Mouse (Mus musculus): ENCODE data around the gene Gm11213.

Gm11213 gene

DNA sequence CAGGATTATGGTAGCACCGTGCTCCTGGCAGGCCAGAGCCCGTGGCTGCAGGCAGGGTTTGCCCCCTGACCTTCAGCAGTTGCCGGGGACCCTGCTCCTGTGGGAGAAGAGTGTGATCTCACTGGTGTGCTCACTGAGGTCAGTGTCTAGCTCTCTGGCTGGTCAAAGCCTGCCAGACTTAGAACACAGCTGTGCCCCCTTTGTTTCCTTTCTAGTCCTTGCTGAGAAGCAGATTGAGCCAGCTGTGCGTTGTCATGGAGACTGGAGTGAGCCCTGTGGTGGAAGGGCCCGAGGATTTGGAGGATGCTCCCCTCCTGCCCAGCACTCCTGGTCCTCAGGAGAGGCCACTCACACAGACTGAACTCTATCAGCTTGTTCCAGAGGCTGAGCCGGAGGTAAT is 25.0 kb downstream of the Gm11213 start:
- peak; percentile 47 to 54 for DNase-seq (ENCODE audit: low spot score in 2 of 2)

DNA sequence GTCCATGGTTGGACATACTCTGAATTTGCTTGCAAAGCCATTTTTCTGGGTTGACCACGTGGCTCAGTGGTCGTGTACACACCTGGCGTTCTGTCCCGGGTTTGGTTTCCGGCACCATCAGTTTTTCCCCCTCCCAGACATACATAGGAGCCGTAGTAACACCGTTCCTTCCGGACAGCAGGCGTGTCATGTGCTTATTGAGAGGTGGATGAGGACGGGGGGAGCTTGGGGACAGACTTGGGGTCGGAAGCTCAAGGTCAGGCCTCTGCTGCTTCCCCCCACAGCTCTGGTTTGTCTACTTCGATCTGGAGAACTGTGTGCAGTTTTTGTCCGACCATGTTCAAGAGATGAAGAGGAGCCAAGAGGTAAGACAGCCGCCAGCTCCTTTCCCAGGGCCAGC is 25.4 kb downstream of the Gm11213 start:
- no peak for DNase-seq (ENCODE audit: low spot score in 2 of 2)

DNA sequence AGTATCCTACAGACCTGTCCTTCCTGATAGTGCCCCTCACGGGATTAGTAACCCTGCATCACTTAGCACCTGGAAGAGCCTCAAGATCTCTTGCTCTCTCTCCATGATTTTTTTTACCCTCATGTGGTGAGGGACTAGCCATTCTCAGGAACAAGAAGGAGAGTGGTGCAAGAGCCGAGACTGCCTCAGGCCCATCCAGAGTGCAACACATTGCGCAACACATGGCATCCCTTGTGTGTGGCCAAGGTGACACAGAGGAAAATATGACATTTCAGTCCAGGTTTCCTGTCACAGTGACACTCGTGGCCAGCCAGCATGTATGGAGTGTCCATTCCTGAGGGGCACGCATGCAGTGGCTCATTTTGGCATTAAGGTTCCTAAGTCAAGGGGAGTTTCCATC is 32.4 kb downstream of the Gm11213 start:
- DNase-seq (ENCODE audit: low spot score in 2 of 2) = no peak

DNA sequence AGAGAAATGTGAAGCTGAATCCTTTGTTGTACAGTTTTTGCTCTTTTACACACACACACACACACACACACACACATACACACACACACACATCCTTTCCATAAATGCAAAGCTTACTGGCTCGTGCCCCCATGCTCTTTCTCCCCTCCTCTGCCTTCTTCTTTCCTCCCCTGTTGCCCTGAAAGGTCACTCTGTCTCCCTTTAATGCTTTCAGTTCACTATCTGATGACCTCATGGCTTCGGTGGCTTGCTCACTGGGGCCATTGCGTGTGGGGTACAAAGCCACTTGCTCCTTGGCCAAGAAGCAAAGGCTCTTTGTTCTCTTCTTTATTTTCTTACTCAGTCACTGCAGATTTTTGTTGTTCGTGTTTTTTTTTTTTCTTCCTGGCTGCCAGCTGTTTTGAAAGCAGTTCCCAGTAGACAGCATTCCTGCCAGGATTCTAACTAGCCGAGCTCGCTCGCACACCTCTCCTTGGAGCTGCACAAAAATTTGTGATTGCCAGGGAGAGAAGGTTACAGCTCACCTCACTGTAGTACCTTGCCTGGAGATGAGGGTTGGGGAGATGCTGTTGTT is 34.8 kb downstream of the Gm11213 start:
- DNase-seq (ENCODE audit: low spot score in 2 of 2) = no peak

DNA sequence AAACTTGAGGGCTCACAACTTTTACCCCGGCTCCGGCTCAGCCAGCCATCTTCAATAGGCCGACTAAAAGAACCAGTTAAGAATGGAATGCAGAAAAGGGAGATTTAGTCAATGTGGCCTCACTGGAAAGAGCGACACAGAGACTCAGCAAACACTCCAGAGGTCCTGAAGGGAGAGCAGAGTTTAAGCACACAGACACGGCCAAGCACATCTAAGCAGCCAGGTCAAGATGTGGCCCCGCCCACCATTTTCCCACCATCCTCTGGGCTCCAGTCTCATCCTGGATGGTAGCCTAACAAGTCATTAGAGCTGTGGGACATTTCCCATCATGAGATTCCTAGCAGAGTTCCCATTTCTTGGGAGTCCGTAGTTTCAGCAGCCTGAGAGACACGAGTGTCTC is 35.7 kb downstream of the Gm11213 start:
- no peak for DNase-seq (ENCODE audit: low spot score in 2 of 2)

DNA sequence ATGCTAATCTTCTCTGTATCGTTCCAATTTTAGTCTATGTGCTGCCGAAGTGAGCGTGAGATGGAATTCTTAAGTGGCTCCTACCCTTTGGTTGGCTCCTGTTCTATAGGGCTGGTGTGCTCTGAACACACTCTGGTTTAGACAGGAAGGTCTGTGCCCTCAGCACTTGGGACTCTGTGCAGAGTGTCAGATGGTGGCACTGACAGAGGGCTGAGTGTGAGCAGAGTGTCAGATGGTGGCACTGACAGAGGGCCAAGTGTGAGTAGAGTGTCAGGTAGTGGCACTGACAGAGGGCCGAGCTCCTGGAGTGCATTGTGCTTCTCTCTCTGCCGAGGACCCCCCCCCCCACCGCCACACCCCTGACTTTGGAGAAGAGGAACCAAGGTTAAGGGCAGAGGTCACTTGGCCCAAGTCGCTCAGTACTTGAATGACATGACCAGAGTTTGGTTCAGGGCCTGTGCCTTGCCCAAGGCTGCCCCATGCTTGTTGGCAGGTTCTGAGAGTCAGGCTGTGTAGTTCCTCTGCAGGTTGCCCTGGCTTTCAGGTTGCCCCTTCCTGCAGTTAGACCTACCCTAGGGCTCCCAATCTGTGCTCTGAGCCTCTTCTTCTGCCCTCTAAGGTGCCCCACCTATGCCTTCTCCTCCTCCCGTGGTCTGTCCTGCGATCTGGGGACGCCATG is 37.2 kb downstream of the Gm11213 start:
- DNase-seq (ENCODE audit: low spot score in 2 of 2) = no peak

DNA sequence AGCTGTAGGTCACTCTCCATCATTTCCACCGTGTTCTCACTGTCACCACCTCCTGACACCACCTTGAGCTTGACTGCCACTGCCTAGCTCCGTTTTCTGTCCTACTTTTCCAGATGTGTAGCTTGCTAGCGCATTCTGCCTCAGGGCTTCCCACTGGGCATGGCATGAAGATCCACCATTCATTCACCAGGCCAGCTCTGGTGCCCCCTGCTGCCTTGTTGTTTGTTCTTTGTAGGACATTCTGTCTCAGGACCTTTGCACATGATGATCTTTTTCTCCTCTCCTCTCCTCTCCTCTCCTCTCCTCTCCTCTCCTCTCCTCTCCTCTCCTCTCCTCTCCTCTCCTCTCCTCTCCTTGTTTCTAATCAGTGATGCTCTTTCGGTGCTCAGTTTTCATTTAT is 42.3 kb downstream of the Gm11213 start:
- no peak for DNase-seq (ENCODE audit: low spot score in 2 of 2)

DNA sequence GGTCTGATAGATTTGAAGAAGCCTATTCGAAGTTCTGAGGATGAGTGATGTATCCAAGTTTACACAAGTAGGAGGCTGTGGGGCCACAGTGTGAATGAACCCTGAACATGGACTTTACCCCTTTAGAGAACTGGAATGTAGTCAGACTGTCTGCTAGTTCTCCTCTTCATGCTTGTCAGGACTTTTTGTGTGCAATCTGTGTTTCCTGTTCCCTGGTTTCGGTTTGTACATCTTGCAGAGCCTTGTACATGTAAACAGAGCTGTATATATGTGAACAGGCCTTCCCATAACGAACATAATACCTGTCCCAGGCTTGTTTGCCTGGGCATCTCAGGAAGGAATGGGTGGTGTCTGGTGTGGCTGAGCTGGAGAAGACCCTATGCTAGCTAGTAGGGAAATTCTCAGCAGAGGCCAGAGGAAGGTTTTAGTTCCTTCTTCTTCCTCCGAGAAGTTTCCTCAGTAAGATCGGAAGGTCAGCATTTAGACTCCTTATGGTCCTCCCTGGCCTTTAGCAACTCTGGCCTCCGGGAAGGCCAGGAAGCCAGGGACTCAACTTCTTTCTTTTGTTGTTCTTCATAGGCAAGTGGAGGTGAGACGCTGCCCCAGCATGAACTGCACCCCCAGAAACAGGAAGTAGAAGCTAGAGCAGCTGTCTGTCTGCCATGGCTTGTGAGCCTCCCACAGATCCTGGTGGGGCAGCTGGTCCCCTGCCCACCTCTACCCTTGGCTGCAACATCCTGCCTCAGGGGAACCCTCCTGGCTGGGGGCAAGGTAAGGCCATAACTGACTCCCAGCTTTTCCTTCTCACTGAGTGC is 43.0 kb downstream of the Gm11213 start:
- DNase-seq (ENCODE audit: low spot score in 2 of 2) = peak in 1 of 2 experiments; percentile 31

DNA sequence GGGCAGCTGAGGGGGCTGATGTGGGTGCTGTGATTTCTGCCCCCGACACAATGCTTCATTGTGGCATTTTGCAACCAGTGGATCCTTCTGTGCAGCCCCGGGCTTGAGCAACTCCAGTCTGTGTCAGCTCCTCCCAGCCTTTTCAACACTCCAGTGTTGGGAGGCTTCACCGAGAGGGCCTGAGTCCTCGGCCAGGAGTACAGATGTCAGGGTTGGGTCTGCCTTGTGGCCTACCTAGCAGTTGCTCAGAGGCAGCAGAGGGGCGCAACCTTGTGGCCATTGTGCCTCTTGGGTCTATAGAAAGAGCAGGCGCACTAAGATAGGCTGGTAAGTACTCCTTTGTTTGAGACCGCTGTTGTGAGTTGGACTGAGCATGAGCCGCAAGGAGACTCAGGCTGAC is 45.0 kb downstream of the Gm11213 start:
- DNase-seq (ENCODE audit: low spot score in 2 of 2) = no peak

DNA sequence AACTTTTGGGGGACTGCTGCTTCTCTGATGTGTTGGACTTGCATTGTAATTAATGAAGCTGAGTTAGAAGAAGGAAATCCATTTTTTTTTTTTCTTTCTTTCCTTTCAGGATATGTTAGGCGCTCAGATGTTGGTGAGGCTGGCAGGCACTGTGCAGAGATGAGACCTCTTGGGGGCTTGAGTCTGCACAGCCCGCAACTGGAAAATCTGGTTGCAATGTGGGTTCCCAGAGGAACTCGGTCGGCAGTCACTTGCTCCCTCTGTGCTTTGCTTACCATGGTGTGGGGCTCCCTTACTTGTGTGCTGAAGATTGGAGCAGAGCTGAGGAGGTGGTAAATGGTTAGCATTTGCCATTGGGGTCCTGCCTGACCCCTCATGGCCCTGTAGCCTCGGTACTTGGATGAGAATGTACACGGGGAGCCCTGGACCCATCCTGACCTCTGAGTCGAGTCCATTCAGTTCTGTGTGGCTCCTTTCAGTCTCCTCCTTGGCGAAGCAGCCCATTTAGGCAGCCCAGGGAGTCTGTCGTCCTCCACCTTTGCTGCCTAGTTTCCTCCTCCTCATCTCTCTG is 45.8 kb downstream of the Gm11213 start:
- peak in 1 of 2 experiments; percentile 30 for DNase-seq (ENCODE audit: low spot score in 2 of 2)

DNA sequence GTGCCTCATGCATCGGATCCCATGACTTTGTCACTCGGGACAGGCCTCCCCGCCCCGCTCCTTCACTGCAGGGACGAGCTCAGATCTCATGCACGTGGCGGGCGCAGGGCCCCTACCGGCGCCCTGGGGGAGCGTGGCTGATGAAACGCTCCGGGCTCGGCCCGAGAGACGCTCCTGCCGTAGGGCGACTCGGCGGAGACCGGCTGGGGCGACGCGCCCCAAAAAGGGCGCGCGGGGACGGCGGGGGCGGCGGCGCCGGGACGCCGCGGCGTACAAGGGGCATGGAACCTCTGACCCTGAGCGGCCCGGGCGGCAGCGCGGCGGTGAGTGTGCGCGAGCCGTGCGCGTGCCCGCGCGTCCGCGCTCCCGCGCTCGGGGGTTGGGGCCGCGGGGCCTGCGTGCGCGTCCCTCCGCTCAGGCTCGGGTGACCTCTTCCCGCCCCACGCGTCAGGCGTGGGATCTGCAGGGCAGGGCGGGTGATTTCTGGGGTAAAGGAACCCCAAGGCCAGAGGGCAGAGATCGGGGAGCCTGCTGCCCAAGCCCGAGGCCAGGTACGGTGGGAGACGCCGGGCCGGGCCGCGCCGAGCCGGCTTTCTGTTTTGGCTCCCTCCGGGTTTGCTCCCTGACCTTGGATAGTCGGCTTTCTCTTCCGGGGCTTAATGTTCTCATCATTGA is 46.5 kb downstream of the Gm11213 start, which contains the start of gene Tmem268:
Gene Tmem268 (plus strand): TSS at position 375 of the 675 bp plus-strand sequence.
- DNase-seq (ENCODE audit: low spot score in 2 of 2) = peak; percentile 73 to 75

DNA sequence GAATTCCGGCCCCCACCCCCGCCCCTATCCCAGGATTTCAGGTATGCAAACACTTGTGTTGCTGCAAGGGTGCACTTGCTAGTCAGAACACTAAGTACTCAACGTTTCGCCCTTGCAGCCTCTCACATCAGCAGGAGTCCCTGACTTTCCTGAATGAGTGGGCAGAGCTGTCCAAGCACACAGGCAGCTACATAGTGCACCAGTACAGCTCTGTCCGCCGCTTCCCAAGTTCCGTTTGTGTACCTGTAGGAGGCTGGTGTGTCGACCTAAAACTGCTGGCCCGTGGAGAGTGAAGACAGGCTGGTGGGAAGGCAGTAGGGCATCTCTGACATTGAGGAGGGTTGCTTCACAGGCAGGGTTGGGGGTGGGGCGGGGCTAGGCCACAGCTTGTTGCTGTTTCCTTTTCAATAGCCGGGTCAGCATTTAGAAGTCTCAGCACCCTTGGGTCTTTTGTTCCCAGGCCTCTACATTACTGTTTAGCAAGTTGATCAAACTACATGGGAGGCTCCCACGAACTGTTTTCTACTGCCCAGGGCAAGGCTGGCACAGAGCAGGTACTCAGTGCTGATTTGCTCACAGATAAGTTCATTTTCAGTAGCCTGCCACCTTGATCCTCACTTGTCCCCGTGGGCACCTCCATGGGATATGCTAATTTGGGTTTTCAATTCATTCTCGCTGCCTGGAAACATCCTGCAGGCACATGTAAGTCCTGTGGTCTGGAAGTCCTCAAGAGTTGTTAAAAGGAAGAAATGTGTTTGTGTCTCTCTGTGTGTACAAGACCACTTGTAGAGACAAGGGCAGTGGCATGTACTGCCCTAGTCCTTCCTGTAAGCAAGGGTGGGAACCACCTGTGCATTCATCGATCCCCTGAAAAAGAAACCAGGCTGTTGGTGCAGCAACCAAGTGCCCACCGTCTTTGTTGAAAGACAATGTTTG is 47.7 kb downstream of the Gm11213 start:
- DNase-seq (ENCODE audit: low spot score in 2 of 2) = peak in 1 of 2 experiments; percentile 31

DNA sequence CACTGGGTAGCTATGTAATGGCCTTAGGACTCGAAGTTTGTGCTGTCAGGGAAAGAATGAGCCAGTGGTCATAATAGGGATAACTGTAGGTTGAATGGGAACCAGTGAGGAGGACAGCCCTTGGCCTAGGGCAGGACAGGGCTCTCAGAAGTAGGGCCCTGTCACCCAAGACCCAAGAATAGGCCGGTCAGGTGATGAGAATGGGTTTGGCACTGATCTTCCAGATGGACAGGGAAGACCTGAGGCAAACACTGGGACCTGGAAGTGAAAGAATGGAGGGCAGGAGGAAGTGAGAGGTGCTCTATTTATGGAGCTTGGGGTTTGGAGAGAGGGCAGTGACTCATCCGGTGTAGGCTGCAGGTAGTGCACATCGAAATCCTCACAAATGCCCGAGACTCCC is 48.4 kb downstream of the Gm11213 start:
- DNase-seq (ENCODE audit: low spot score in 2 of 2) = no peak

DNA sequence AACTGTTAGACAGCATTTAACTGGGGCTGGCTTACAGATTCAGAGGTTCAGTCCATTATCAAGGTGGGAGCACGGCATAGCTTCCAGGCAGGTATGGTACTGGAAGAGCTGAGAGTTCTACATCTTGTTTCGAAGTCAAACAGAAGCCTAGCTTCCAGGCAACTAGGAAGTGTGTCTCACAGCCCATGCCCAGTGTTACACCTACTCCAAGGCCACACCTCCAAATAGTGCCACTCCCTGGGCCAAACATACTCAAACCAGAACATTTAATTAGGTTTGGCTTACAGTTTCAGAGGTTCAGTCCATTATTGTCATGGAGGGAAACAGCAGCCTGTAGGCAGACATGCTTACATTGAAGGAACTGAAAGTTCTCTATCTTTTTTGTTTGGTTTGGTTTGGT is 50.0 kb downstream of the Gm11213 start:
- DNase-seq (ENCODE audit: low spot score in 2 of 2) = no peak

DNA sequence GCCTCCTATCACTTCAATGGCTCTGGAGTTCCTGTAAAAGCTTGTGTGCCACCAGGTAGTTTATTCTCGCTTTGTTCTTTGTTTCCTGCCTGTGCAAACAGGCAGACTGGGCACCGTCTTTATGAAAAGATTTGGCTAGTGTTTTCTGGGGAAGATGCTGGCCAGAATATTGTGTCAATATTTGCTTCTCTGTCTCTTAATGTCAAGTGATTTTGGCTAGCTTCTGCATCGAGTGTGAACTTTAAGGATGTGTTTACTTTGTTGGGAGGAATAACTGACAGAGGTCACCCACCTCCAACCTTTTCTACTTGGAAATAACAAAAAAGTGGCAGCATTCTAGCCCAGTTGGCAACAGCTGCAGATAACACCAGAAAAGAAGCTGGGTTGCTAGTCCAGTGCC is 50.4 kb downstream of the Gm11213 start:
- DNase-seq (ENCODE audit: low spot score in 2 of 2) = no peak

DNA sequence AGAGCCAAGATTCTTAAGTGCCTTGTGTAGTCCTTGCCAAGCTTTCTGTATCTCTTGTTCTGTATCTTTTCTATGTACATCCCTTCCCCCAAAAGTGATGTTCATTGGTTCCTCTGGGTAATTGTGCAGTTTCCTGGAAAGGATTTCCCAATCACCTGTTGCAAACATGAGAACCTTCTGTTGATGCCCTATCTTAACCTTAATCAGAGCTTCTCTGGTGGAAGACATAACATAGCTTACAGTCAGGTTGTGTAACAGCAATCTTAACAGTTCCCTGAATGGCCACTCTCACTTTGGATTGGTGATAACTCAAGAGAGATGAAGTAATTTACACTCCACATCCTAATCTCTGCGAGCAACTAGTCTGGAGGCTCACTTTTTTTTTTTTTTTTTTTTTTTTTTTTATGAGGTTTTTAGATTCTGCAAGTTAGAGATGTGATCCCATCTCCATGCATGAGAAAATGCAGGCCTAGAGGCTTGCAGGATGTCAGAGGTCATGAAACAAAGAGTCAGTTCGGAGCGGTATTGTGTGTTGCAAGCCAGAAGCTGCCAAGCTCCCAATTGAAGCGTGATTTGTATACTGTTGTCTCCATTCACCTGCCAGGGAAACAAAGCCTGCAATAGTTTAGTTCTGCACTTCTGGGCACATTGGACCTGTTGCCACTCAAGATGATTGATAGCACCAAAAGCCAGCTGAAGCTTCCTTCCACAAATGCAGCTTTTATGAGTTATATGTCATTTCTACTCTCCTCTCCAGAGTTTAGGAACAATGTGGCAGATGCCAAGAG is 51.1 kb downstream of the Gm11213 start:
- no peak for DNase-seq (ENCODE audit: low spot score in 2 of 2)

DNA sequence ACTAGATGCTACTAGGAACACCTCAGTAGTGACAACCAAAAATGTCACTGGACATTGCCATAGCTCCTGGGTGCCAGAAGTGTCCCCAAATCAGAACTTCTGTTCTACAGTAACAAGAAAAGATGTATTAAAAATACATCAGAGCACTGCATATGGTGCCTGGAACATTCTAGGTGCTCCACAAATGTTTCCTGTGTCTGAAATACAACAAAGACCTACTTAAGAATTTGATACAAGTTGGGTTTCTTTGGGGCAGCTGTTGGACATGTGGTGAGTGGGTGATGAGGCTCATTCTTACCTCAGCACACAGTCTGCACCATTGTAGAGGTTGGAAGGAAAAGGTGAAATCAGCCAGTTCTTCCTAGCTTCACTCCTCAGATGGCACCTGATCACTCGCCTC is 52.2 kb downstream of the Gm11213 start:
- no peak for DNase-seq (ENCODE audit: low spot score in 2 of 2)

DNA sequence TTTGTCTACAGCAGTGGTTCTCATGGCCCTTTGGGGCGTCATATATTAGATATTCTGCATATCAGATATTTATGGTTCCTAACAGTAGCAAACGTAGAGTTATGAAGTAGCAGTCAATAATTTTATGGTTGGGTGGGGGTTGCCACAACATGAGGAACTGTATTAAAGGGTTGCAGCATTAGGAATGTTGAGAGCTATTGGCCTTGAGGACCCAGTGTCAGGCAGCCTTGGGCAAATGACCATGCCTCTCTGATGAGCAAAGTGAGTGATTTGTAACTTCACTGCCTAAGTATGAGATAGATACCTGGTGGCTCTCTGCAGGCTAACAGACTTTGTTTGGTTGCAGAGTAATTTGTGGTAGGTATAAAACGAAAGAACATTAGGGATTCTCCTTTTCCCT is 54.2 kb downstream of the Gm11213 start:
- no peak for DNase-seq (ENCODE audit: low spot score in 2 of 2)

DNA sequence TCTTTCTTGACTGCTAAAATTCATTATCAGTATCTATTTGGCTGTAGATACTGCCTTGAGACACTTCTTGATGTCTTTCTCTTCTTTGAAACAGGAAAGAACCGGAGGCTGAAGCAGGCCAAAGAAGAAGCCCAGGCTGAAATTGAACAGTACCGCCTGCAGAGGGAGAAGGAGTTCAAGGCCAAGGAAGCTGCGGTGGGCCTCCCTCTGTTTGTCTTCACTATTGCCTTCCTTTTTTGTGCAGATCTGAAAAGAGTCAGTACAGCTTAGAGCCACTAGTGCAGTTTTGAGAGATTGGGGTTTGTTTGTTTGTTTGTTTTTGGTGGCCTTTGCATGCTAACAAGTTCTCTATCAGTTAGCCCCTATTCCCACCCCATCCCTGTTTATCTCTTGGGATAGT is 56.6 kb downstream of the Gm11213 start:
- DNase-seq (ENCODE audit: low spot score in 2 of 2) = no peak

DNA sequence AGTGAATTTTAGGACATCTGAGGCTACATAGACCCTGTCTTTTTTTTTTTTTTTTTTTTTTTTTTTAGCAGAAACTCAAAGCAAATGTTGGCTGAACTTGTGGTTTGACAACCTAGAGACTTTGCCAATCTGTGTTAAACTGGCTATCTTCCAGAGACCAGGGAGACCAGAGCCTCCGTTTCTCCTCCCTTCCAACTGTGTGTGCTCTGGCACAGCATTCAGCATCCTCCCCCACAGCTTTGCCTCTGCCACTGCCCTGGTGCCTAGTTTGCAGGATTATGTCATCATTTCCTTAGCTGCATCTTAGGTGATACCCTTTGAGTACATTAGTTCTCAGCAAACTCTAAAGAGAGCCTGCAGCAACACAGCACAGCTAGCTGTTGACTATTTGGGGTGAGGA is 57.3 kb downstream of the Gm11213 start:
- DNase-seq (ENCODE audit: low spot score in 2 of 2) = no peak
